Mouse (Mus musculus): ENCODE measurements around the gene 1700109H08Rik. TPM values are rescaled to one million over a fixed set of nuclear protein-coding genes. Genes with fewer than 3 reads are reported as not detected.
A peak's percentile ranks its signal among the peaks of the same experiment; 100 is the strongest.

The 1700109H08Rik gene
- polyA plus RNA-seq, 1 experiment from 2014 or later: 1.2 TPM

GRCm38 (mm10) chr5:3631512-3632271 is 60.3 kb downstream of the 1700109H08Rik start:
- Histone ChIP-seq H3K36me3 (ENCODE audit: control insufficient read depth, insufficient read depth, low read length) (0 out of 2 replicates have a peak, but pooled peaks cover 2% of the 10 kb centered on the region), H3K4me1 (ENCODE audit: control insufficient read depth, insufficient read depth, low read length) (no peaks in the 10 kb centered on the region), H3K4me2 (ENCODE audit: low read depth, low read length) (no peak overlapping the region), H3K9ac (ENCODE audit: low read depth, low read length) (no peak overlapping the region), H3K27me3 (replicated peaks; ENCODE audit: control insufficient read depth, insufficient read depth, low read length) (no peaks in the 10 kb centered on the region), H3K9me3 (ENCODE audit: control insufficient read depth, low read length) (no peaks in the 10 kb centered on the region), H3K4me3 (ENCODE audit: low read length) (no peak overlapping the region), H3K27ac (ENCODE audit: low read length) (no peak overlapping the region)
- ATAC-seq: no peak
- 80% methylated on average over 16 of the region's 16 CpGs for WGBS

DNA sequence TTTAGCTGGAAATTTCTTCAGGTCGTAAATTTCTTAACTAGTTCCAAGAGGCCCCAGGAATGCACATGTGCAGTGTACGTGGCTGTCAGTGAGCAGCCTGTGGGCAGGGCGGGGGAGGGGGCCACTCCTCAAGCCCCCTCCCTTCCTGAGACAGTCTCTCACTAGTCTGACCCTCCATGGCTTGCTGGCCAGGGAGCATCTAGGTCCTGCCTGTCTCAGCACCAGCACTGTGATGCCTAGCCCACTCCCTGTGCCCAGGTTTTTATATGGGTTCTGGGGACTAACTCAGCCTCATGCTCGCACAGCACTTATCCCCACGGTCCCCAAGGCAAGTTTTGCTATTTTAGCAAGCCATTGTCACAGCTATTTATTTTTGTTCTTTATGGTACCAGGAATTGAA is 60.9 kb downstream of the 1700109H08Rik start:
- no peak overlapping the region for H3K4me2 ChIP-seq (ENCODE audit: low read depth, low read length)
- H3K36me3 ChIP-seq (ENCODE audit: control insufficient read depth, insufficient read depth, low read length): no peaks in the 10 kb centered on the region
- H3K9me3 ChIP-seq (ENCODE audit: control insufficient read depth, low read length): no peaks in the 10 kb centered on the region
- H3K4me3 ChIP-seq (ENCODE audit: low read length): no peak overlapping the region
- ATAC-seq: no peak
- 76% methylated on average over 5 of the region's 5 CpGs for WGBS
- H3K4me1 ChIP-seq (ENCODE audit: control insufficient read depth, insufficient read depth, low read length): no peaks in the 10 kb centered on the region
- no peak overlapping the region for H3K27ac ChIP-seq (ENCODE audit: low read length)
- no peak overlapping the region for H3K9ac ChIP-seq (ENCODE audit: low read depth, low read length)
- H3K27me3 ChIP-seq (replicated peaks; ENCODE audit: control insufficient read depth, insufficient read depth, low read length): no peaks in the 10 kb centered on the region

DNA sequence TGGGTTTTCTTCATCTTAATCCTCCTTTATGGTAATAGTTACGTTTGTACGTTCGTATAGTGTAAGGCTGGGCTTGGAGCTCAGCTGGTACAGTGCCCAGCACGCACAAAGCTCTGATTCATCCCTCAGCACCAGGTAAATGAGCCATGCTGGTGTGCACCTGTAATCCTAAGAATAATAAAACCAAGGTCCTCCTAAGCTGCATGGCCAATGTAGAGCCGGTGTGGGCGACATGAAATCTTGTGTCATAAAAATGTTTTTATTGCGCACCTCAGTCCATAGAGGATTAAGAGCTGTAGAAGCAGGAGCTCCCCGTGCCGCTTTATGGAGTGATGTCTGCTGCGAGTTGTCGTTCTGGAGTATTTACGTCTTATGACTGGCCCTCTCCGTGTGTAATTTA is 61.9 kb downstream of the 1700109H08Rik start:
- no peak overlapping the region for H3K4me3 ChIP-seq (ENCODE audit: low read length)
- no peaks in the 10 kb centered on the region for H3K4me1 ChIP-seq (ENCODE audit: control insufficient read depth, insufficient read depth, low read length)
- no peak overlapping the region for H3K9ac ChIP-seq (ENCODE audit: low read depth, low read length)
- WGBS: 78% methylated on average over 13 of the region's 13 CpGs
- no peaks in the 10 kb centered on the region for H3K9me3 ChIP-seq (ENCODE audit: control insufficient read depth, low read length)
- H3K27ac ChIP-seq (ENCODE audit: low read length): no peak overlapping the region
- no peak overlapping the region for H3K4me2 ChIP-seq (ENCODE audit: low read depth, low read length)
- ATAC-seq: peak; percentile 70
- no peaks in the 10 kb centered on the region for H3K27me3 ChIP-seq (replicated peaks; ENCODE audit: control insufficient read depth, insufficient read depth, low read length)
- H3K36me3 ChIP-seq (ENCODE audit: control insufficient read depth, insufficient read depth, low read length): no peaks in the 10 kb centered on the region

- ATAC-seq: no peak
- Histone ChIP-seq H3K27me3 (replicated peaks; ENCODE audit: control insufficient read depth, insufficient read depth, low read length) (no peaks in the 10 kb centered on the region), H3K4me2 (ENCODE audit: low read depth, low read length) (no peak overlapping the region), H3K4me1 (ENCODE audit: control insufficient read depth, insufficient read depth, low read length) (no peaks in the 10 kb centered on the region), H3K4me3 (ENCODE audit: low read length) (no peak overlapping the region), H3K9me3 (ENCODE audit: control insufficient read depth, low read length) (no peaks in the 10 kb centered on the region), H3K36me3 (ENCODE audit: control insufficient read depth, insufficient read depth, low read length) (no peaks in the 10 kb centered on the region), H3K27ac (ENCODE audit: low read length) (no peak overlapping the region), H3K9ac (ENCODE audit: low read depth, low read length) (no peak overlapping the region)
- WGBS: 75% methylated on average over 4 of the region's 4 CpGs
These were observed 62.6 kb downstream of the 1700109H08Rik start for GRCm38 (mm10) chr5:3633951-3634350.

Other genes with a start within 250 kb of the 1700109H08Rik start
- gene Cdk6, start 230.1 kb upstream of the 1700109H08Rik start, polyA plus RNA-seq (2015; fragmentation: Nextera tagmentation; extraction: Ambion mirVana): 19.7 and 20.9 TPM in 2 replicates
- gene Fam133b, start 27.7 kb upstream of the 1700109H08Rik start, polyA plus RNA-seq (2015; fragmentation: Nextera tagmentation; extraction: Ambion mirVana): 17.6 and 18.7 TPM in 2 replicates
- gene Pex1, start 24.5 kb downstream of the 1700109H08Rik start, polyA plus RNA-seq (2015; fragmentation: Nextera tagmentation; extraction: Ambion mirVana): 17.0 and 18.9 TPM in 2 replicates
- gene Rbm48, start 25.0 kb downstream of the 1700109H08Rik start, polyA plus RNA-seq (2015; fragmentation: Nextera tagmentation; extraction: Ambion mirVana): 8.9 and 10.3 TPM in 2 replicates
- not detected in 2 replicates for gene Tmbim7, start 79.6 kb downstream of the 1700109H08Rik start, polyA plus RNA-seq (2015; fragmentation: Nextera tagmentation; extraction: Ambion mirVana)
- gene Gatad1, start 85.6 kb downstream of the 1700109H08Rik start, polyA plus RNA-seq (2015; fragmentation: Nextera tagmentation; extraction: Ambion mirVana): 50.9 and 52.4 TPM in 2 replicates
- gene Ankib1, start 231.4 kb downstream of the 1700109H08Rik start, polyA plus RNA-seq (2015; fragmentation: Nextera tagmentation; extraction: Ambion mirVana): 5.0 and 5.8 TPM in 2 replicates
- gene Krit1, start 231.6 kb downstream of the 1700109H08Rik start, polyA plus RNA-seq (2015; fragmentation: Nextera tagmentation; extraction: Ambion mirVana): 27.5 and 29.2 TPM in 2 replicates

Data from intestine, embryonic 16.5 days (tissue).